Mouse (Mus musculus) liver, embryonic 16.5 days (tissue): ENCODE data around the gene Sp110. TPM values are rescaled to one million over a fixed set of nuclear protein-coding genes. Genes with fewer than 3 reads are reported as not detected.
"Not testable (repeated sequence)": the region's sequence is repeated elsewhere in the genome, so short reads cannot be mapped to it uniquely, and the experiment has no call there.

Source experiments
- ATAC-seq: fragments of 200-750 bp; cut with Nextera tagmentation; 2 replicates; pipeline ENCODE4 v1.8.0; 2017; ENCODE audit warnings: low read depth, mild to moderate bottlenecking, moderate number of reproducible peaks, moderate library complexity
- H3K27ac ChIP-seq: fragments of 300-500 bp; sonication (generic); 2 replicates; pipeline ENCODE4 v1.5.1; 2014; ENCODE audit warnings: mild to moderate bottlenecking, low read length
- H3K27me3 ChIP-seq: fragments of 300-500 bp; sonication (generic); 2 replicates; pipeline ENCODE4 v1.6.1; 2014; ENCODE audit warnings: low read depth, low read length, mixed read lengths; ENCODE audit not compliant: control insufficient read depth, insufficient read depth
- H3K36me3 ChIP-seq: fragments of 300-500 bp; sonication (generic); 2 replicates; pipeline ENCODE4 v1.6.1; 2014; ENCODE audit warnings: mild to moderate bottlenecking; ENCODE audit not compliant: control insufficient read depth, insufficient read depth
- H3K4me1 ChIP-seq: fragments of 300-500 bp; sonication (generic); 2 replicates; pipeline ENCODE4 v1.6.1; 2014; ENCODE audit warnings: low read depth, low read length, mixed read lengths; ENCODE audit not compliant: control insufficient read depth
- H3K4me2 ChIP-seq: fragments of 300-500 bp; sonication (generic); 2 replicates; pipeline ENCODE4 v1.6.1; 2014; ENCODE audit warnings: low read depth, low read length, mixed read lengths
- H3K4me3 ChIP-seq: fragments of 300-500 bp; sonication (generic); 2 replicates; pipeline ENCODE4 v1.5.1; 2014; ENCODE audit warnings: low read depth, mild to moderate bottlenecking, low read length
- H3K9ac ChIP-seq: fragments of 300-500 bp; sonication (generic); 2 replicates; pipeline ENCODE4 v1.6.1; 2014; ENCODE audit warnings: low read depth, low read length
- H3K9me3 ChIP-seq: fragments of 300-500 bp; sonication (generic); replicated peaks from 2 replicates; pipeline ENCODE4 v1.6.1; 2016; ENCODE audit warnings: low read length; ENCODE audit not compliant: control insufficient read depth
- WGBS: fragments of 180-500 bp; shearing (Covaris S2); extraction: QIAGEN DNeasy Blood & Tissue Kit; methylation state at CpG from one replicate; pipeline ENCODE4 v1.1.7; 2014; ENCODE audit not compliant: insufficient replicate concordance; 5-methylcytosine and 5-hydroxymethylcytosine counted together
- polyA plus RNA-seq: library from polyadenylated mRNA; unstranded; fragments of >200 nt; fragmentation: Nextera tagmentation; extraction: Ambion mirVana; gene quantifications from 2 replicates; pipeline ENCODE4 v1.2.1, GENCODE M21; 2015

The Sp110 gene
- polyA plus RNA-seq, result 5.1 and 6.0 TPM in 2 replicates

DNA sequence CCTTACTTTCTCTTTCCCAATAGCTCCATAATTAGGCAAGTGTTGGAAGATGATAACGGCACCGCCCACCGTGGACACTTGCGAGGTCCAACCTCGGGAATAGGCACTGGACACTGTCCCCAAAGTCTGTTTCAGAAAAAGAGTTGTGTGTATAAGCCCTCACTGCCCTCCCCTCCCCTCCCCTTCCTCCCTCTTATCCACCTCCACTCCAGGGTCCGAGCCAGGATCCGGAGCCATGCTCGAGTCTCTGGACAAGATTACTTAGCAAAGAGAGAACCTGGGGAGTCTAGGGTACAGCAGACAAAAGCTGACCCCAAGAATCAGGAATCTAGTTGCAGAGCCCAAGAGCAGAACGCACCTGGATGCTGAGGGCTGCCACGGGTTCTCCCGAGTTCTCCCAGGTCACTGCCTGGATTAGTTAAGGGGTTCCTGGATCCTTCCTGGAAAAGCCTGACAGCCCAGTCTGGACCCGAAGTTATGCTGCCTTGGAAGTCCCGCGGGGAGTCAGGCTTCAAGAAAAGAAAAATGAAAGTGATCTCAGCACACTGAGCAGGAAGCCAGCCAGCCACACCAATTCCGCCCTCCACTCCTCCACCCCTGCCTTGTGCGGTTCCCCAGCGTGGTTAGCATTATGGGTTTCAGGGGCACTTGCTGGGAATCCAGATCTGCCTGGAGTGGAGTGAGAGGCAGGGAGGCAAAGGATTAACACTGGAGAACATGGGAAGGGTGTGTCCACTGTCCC is at the start of gene Sp110:
Gene Sp110 (minus strand): TSS at position 547 of the 742 bp plus-strand sequence.
- H3K4me1 ChIP-seq, H3K9ac ChIP-seq, ATAC-seq, H3K27ac ChIP-seq, H3K36me3 ChIP-seq, H3K4me3 ChIP-seq, H3K27me3 ChIP-seq, H3K4me2 ChIP-seq, H3K9me3 ChIP-seq: not testable (repeated sequence)
- 41% methylated on average over 16 of the region's 17 CpGs for WGBS

GRCm38 (mm10) chr1:85638144-85638543 is 39.5 kb upstream of the Sp110 start:
- not testable (repeated sequence) for H3K36me3 ChIP-seq, H3K4me3 ChIP-seq, H3K4me2 ChIP-seq, H3K4me1 ChIP-seq, H3K27ac ChIP-seq, H3K9me3 ChIP-seq, H3K9ac ChIP-seq, ATAC-seq, H3K27me3 ChIP-seq
- WGBS, result 63% methylated on average over 4 of the region's 4 CpGs

- WGBS, result 52% methylated on average over 3 of the region's 3 CpGs
- not testable (repeated sequence) for H3K4me3 ChIP-seq, H3K36me3 ChIP-seq, H3K4me1 ChIP-seq, ATAC-seq, H3K9ac ChIP-seq, H3K9me3 ChIP-seq, H3K4me2 ChIP-seq, H3K27me3 ChIP-seq, H3K27ac ChIP-seq
These were observed 38.3 kb upstream of the Sp110 start for GRCm38 (mm10) chr1:85636936-85637335.

- not testable (repeated sequence) for H3K4me2 ChIP-seq, H3K27ac ChIP-seq, H3K27me3 ChIP-seq, H3K4me3 ChIP-seq, ATAC-seq, H3K4me1 ChIP-seq, H3K9me3 ChIP-seq, H3K36me3 ChIP-seq, H3K9ac ChIP-seq
- 46% methylated on average over 1 of the region's 1 CpGs for WGBS
These were observed 20.1 kb upstream of the Sp110 start for GRCm38 (mm10) chr1:85618689-85619088.

- not testable (repeated sequence) for H3K27ac ChIP-seq, H3K4me3 ChIP-seq, H3K4me1 ChIP-seq, ATAC-seq, H3K36me3 ChIP-seq, H3K9ac ChIP-seq, H3K27me3 ChIP-seq, H3K4me2 ChIP-seq, H3K9me3 ChIP-seq
- 39% methylated on average over 4 of the region's 5 CpGs for WGBS
These were observed 18.5 kb upstream of the Sp110 start for GRCm38 (mm10) chr1:85617161-85617560.

DNA sequence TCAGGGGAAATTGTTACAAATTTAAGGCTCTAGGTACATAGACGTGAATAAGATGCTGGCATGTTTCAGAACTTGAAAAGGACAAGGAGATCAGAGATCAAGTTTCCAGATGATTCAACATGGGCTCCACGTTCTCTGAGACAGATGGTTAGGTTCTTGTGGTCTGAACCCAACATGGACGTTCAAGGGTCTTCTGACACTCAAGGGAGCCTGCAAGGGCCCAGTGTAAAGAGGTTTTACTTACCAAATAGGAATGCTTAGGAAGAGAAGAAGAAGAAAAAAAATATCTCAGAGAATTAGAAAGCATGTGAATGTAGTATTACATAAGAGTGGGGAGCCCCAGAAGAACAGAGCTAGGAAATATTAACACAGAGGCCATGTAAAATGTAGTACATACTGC is 17.2 kb upstream of the Sp110 start:
- H3K9ac ChIP-seq, H3K4me1 ChIP-seq, ATAC-seq, H3K4me2 ChIP-seq, H3K36me3 ChIP-seq, H3K27ac ChIP-seq, H3K27me3 ChIP-seq, H3K9me3 ChIP-seq, H3K4me3 ChIP-seq: not testable (repeated sequence)
- WGBS, result 41% methylated on average over 3 of the region's 3 CpGs

DNA sequence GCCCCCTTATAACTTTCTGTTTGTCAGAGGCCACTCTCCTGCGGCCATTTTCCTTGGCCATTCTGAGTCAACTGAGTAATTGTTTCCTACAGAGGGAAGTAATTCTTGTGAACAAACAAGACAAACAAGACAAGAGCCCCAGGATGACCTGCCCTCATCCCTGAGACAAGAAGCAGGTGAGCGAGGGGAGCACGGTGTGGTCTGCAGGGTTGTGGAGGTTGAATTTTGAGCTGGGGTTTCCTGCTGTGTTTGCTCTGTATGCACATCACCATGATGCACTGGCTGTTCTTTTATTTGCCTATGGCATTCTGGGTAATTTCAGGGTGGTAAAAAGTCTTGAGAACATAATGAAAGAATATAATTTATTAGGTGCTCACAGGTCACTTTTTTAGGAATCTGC is 16.5 kb upstream of the Sp110 start:
- not testable (repeated sequence) for H3K4me1 ChIP-seq, H3K4me3 ChIP-seq, H3K27ac ChIP-seq, H3K9ac ChIP-seq, H3K27me3 ChIP-seq, H3K4me2 ChIP-seq, H3K36me3 ChIP-seq, H3K9me3 ChIP-seq, ATAC-seq
- WGBS, result 75% methylated on average over 3 of the region's 3 CpGs

DNA sequence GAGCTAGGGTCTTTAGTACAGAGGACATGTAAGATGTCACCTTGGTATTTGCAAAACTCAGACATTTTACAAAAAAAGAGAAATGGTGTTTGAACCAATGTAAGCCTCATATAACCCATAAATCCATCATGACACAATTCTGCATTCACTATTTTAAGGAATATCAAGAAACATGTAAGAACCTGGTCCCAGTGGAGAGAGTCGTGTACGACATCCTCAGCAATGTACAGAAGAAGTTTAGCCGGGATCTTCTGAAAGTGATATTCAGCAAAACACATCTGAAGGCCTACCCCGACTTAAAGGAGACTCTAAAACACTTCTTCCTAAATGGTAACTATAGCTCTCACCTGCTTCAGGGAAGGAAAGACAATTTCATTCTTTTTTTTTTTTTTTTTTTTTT is 12.0 kb upstream of the Sp110 start:
- H3K4me1 ChIP-seq, H3K9me3 ChIP-seq, H3K4me3 ChIP-seq, H3K4me2 ChIP-seq, ATAC-seq, H3K27ac ChIP-seq, H3K27me3 ChIP-seq, H3K36me3 ChIP-seq, H3K9ac ChIP-seq: not testable (repeated sequence)
- whole genome bisulfite sequencing, result no CpG with 5 or more reads among the region's 4 CpGs

DNA sequence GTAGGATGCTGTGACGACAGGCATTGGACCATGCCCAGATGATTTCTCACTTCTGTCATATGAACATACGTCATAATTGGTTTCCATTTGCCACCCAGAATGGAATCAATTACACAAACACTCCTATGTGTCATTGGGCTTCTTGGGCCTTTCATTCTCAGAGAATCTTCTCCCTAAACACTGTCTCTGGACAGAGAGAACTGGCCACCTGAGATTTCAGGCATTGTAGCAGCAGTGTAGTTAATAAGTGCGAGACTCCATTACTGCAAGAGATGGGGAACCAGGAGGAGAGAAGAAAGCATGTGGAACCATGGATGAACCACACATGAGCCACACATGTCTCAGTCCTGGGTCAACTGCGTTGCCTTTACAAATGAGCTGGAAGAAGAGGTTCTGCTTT is 9.7 kb upstream of the Sp110 start:
- not testable (repeated sequence) for H3K9ac ChIP-seq, H3K27me3 ChIP-seq, H3K9me3 ChIP-seq, H3K4me3 ChIP-seq, ATAC-seq, H3K36me3 ChIP-seq, H3K4me1 ChIP-seq, H3K27ac ChIP-seq, H3K4me2 ChIP-seq
- 49% methylated on average over 3 of the region's 4 CpGs for WGBS
